Mouse (Mus musculus) thymus, adult 18-20 months (tissue): ENCODE measurements around the gene Csgalnact2.

Source experiments
- DNase-seq, 2 experiments: peaks; one replicate each; pipeline ENCODE4 v3.0.0; 2022; ENCODE audit warnings: mixed read lengths in 2 of 2

Csgalnact2 gene

GRCm38 (mm10) chr6:118138731-118139709, at the start of gene Csgalnact2:
Csgalnact2 (minus strand) TSS chr6:118139140.
- DNase-seq: peak; percentile 77 to 84

GRCm38 (mm10) chr6:118188599-118188998, 49.7 kb upstream of the Csgalnact2 start:
- no peak for DNase-seq

GRCm38 (mm10) chr6:118187285-118187641, 48.3 kb upstream of the Csgalnact2 start:
- no peak for DNase-seq

- no peak for DNase-seq
These were observed 47.8 kb upstream of the Csgalnact2 start for GRCm38 (mm10) chr6:118186620-118187284.

- DNase-seq: no peak
These were observed 45.2 kb upstream of the Csgalnact2 start for GRCm38 (mm10) chr6:118184126-118184525.

- no peak for DNase-seq
These were observed 41.1 kb upstream of the Csgalnact2 start for GRCm38 (mm10) chr6:118180085-118180423.

- peak in 1 of 2 experiments; percentile 14 for DNase-seq
These were observed 40.6 kb upstream of the Csgalnact2 start for GRCm38 (mm10) chr6:118179316-118180084.

- DNase-seq: no peak
These were observed 35.0 kb upstream of the Csgalnact2 start for GRCm38 (mm10) chr6:118173975-118174328.

GRCm38 (mm10) chr6:118173251-118173974, 34.5 kb upstream of the Csgalnact2 start:
- DNase-seq: no peak

GRCm38 (mm10) chr6:118171386-118171785, 32.4 kb upstream of the Csgalnact2 start:
- DNase-seq: no peak

GRCm38 (mm10) chr6:118168106-118168505, 29.2 kb upstream of the Csgalnact2 start:
- no peak for DNase-seq

- DNase-seq: peak; percentile 29 to 69
These were observed 28.1 kb upstream of the Csgalnact2 start for GRCm38 (mm10) chr6:118167013-118167412.

- DNase-seq: no peak
These were observed 26.6 kb upstream of the Csgalnact2 start for GRCm38 (mm10) chr6:118165516-118165915.

GRCm38 (mm10) chr6:118164691-118165090, 25.8 kb upstream of the Csgalnact2 start:
- no peak for DNase-seq

GRCm38 (mm10) chr6:118163086-118163485, 24.1 kb upstream of the Csgalnact2 start:
- DNase-seq: no peak

- DNase-seq: no peak
These were observed 23.6 kb upstream of the Csgalnact2 start for GRCm38 (mm10) chr6:118162457-118163082.

- no peak for DNase-seq
These were observed 14.2 kb upstream of the Csgalnact2 start for GRCm38 (mm10) chr6:118153091-118153490.

- no peak for DNase-seq
These were observed 12.0 kb upstream of the Csgalnact2 start for GRCm38 (mm10) chr6:118150988-118151387.

GRCm38 (mm10) chr6:118150538-118150937, 11.6 kb upstream of the Csgalnact2 start:
- DNase-seq: no peak

GRCm38 (mm10) chr6:118150128-118150527, 11.2 kb upstream of the Csgalnact2 start:
- DNase-seq: no peak

GRCm38 (mm10) chr6:118140961-118141360, 2.0 kb upstream of the Csgalnact2 start:
- no peak for DNase-seq

- no peak for DNase-seq
These were observed 1.8 kb downstream of the Csgalnact2 start for GRCm38 (mm10) chr6:118137148-118137547.
